Mouse (Mus musculus) neural tube, embryonic 10.5 days (tissue): ENCODE measurements around the gene Arhgef17.

Experiments used
- DNase-seq: peaks from one replicate; pipeline ENCODE4 v3.0.0-alpha.2; 2017; ENCODE audit warnings: low spot score; ENCODE audit errors: extremely low spot score

Arhgef17 gene

DNA sequence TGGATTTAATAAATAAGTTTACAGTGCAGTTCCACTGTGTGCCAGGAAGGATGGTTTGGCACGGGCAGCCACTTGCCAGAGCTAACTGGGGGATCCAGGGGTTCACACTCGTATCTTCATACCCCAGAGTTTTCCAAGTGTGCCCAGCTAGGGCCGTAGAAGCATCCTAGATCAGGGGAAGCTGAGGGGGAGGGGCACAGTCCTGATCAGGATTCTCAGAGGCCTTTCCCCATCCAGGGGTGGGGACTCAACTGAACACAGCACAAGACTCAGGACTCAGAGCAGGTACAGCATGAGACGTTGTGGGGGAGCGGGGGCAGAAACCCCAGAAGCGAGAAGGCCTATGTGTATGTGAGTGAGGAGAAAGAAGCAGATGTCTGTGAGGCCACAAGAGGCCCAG is 14.2 kb downstream of the Arhgef17 start:
- no peak for DNase-seq

GRCm38 (mm10) chr7:100916526-100916925 is 15.4 kb downstream of the Arhgef17 start:
- DNase-seq: no peak

DNA sequence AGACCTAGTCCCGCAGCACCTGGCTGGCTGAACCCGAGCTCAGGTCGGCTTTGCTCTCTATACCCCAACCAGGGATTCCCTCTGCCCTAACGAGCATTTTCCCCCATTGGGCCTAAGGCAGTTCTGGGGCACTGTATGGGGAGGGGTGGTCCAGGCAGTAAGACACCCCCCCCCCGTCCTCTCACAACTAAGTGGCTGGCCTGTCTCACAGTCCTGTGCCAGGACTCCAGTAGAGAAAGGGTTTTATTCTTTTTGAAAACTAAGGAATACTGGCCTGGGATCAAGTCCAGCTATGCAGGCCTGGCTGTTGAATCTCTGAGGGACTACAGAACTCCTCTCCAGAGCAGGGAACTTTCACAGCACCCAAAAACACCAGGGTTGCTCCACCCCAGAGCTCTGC is 16.7 kb downstream of the Arhgef17 start:
- DNase-seq: no peak

GRCm38 (mm10) chr7:100911791-100912190 is 20.1 kb downstream of the Arhgef17 start:
- DNase-seq: peak; percentile 21

GRCm38 (mm10) chr7:100911246-100911770 is 20.6 kb downstream of the Arhgef17 start:
- DNase-seq: peak; percentile 77

GRCm38 (mm10) chr7:100908567-100908966 is 23.3 kb downstream of the Arhgef17 start:
- peak; percentile 34 for DNase-seq

GRCm38 (mm10) chr7:100908061-100908460 is 23.8 kb downstream of the Arhgef17 start:
- no peak for DNase-seq

GRCm38 (mm10) chr7:100907231-100907630 is 24.7 kb downstream of the Arhgef17 start:
- DNase-seq: peak; percentile 84

GRCm38 (mm10) chr7:100906029-100906789 is 25.7 kb downstream of the Arhgef17 start:
- DNase-seq: no peak

DNA sequence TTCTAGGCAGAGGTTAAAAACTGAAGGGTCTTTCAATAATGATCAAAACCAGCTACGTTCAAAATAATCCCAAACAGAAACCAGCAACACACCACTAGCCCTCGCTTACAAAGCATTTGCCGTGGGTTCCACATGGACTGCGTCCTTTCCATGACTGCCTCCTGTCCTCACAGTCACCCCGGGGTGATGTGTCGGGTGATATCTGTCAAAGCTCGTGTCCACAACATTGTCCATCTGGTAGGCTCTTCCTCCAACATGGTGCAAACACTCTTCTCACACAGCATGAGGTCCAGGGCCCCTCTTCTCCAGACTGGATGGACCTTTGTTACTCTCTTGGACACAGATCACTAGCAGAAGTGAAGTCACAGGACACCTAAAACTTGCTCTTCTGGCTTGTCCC is 26.9 kb downstream of the Arhgef17 start:
- DNase-seq: no peak

GRCm38 (mm10) chr7:100904612-100905011 is 27.3 kb downstream of the Arhgef17 start:
- no peak for DNase-seq

DNA sequence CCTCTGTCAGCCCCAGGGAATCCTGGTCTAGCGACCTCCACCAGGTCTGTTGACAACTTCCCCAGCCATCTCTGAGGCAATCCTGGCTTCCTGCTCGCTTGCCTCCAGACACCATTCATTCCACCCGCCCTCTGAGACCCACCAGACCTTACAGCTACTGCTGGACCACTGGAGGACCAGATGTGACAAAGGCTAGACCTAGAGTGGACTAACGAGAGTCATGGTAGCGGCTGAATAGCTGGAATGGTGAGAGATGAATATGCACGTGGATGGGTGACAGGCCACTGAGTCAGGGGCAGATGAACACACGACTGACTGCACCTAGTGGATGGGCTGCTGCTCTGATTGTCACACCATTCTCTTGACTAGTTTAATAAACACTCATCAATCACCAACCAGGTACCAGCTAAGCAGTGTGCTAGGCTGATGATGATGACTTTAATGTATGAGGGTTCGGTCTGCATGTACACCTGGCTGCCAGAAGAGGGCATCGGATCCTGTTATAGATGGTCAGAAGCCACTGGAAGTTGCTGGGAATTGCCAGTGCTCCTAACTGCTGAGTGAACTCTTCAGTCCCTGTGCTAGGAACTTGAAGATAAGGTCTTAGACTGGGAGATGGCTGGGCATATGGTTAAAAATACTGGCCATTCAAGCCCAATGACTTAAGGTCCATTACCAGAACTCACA is 29.3 kb downstream of the Arhgef17 start:
- DNase-seq: no peak

DNA sequence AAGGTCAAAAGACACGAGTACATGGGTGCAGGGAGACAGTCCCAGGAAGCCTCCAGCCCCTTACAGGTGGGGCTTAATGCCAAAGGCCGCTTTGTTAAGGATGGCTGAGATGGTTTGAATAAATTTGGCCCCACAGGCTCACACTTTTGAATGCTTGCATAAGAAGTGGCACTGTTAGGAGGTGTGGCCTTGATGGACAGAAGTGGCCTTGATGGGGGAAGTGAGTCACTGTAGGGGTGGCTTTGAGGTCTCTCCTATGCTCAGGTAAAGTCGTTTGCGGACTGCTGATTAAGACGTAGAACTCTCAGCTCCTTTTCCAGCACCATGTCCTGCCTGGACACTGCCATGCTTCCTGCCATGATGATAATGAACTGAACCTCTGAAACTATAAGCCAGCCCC is 34.1 kb downstream of the Arhgef17 start:
- no peak for DNase-seq

GRCm38 (mm10) chr7:100894833-100895226 is 37.1 kb downstream of the Arhgef17 start:
- no peak for DNase-seq

DNA sequence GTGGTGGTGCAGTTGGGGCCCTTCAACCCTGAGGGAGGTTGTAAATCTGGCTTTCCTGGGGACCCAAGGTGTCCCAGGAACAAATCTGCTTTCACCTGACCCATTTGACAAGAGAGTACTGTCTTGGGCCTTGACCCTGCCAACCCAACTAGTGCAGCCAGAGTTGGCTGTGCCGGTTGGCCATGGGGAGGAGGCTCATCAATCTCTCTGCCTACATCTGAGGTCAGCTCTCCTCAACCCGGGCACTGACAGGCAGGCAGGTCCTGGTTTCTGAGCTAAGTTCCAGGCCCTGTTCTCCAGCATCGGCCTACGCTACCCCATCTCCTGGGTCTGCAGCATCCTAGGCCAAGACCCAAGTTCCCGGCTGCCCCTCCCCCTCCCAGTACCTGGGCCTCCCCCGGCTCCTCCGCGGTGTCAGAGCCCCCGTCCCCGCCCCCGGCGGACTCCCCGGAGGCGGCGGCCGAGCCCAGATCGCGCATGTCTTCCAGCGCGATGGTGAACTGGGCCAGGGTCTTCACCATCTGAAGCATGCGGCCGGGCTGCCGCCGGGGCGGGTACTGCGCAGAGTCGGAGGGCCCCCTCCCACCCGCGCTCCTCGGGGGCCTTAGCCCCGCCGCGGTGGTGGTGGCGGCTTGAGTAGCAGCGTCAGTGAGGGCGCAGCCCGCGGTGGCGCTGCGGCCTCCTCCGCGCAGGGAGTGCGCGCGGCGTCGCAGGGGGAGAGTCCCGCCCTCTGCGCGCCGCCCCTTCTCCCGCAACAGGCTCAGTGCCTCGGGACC is 37.7 kb downstream of the Arhgef17 start:
- DNase-seq: peak; percentile 42

- DNase-seq: no peak
Observed at GRCm38 (mm10) chr7:100893249-100894056, 38.5 kb downstream of the Arhgef17 start.

DNA sequence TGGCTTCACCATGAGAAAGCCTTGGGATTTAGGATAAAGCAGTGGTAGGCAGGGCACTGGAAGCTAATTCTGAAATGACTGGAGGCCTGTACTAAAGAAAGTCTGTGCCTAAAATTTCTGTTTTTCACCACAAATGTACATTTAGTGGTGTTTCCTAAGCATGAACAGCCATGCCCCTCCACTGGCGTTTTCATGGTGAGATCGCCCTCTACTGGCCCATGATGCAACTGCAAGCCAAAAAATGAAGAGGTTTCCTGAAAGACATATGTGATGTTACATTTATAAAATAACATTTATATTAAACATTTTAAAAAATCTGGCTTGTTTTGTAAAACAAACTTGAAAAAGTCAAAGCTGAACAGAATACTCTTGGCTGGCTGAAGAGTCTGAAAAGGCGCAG is 45.4 kb downstream of the Arhgef17 start:
- peak; percentile 64 for DNase-seq

- no peak for DNase-seq
Observed at GRCm38 (mm10) chr7:100884460-100884859, 47.4 kb downstream of the Arhgef17 start.

DNA sequence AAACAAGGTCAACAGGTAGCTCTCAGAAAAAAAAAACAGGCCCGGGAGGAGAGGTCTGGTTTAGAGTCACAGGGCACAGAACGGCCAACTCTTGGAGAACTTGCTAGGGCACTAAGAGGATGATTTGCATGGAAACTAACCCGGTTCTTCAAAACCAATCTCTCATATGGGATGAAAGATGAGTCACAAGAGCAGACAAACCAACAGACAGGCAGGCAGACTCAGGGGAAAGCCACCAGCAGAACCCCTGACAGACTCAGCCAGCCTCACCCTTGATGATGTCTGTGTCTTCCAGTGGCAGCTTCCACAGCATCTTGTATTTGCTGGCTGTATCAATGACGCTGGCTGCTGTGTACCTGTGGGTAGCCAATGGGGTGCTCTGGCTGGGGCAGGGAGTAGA is 50.0 kb downstream of the Arhgef17 start:
- DNase-seq: no peak

DNA sequence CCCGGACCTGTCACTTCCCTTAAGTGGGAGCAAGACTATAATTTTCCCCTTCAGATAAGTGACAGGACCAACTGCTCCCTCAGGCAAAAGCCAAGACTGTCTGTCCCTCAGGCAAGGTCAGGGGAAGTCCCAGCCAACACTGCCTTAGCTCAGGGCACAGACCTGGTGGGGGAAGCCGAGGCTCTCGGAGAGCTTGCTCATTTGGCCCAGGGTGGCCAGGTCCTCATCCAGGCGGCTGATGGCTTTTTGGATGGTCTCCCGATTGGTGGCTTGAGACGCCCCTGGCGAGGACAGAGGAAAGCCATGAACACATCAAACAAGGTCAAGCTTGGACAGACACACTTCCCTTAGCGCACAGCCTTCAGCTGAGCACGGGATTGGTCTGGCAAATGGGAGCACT is 50.4 kb downstream of the Arhgef17 start:
- DNase-seq: no peak

DNA sequence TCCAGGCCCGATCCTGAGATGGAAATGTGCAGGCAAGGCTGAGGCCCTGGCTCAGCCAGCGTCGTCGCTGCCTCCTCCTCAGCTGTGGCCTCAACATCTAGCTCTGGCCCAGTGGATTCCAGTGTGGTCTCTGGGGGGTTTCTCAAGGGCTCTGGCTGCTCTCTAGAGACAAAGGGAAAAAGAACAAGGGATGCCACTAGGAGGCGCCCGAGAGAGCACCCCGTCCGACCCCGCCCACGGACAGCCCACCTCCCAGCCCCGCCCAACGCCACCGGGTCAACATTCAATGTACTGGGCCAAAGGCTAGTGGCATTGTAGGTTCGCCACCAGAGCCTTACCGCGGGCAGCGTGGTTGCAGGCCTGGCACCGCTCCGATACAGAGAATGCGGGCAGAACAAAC is 52.3 kb downstream of the Arhgef17 start:
- peak; percentile 74 for DNase-seq
